Mouse (Mus musculus) v-Abl transformed pro-B cells (cell line): ENCODE data around the gene Mark4.

ENCODE experiments used
- in situ Hi-C, 2 experiments: fragments of 400-800 bp; cut with MboI; formaldehyde crosslinking; loops; one replicate each; pipeline ENCODE4 v1.15.1; 2025; ENCODE audit not compliant: unreplicated experiment in 2 of 2

The Mark4 gene

DNA sequence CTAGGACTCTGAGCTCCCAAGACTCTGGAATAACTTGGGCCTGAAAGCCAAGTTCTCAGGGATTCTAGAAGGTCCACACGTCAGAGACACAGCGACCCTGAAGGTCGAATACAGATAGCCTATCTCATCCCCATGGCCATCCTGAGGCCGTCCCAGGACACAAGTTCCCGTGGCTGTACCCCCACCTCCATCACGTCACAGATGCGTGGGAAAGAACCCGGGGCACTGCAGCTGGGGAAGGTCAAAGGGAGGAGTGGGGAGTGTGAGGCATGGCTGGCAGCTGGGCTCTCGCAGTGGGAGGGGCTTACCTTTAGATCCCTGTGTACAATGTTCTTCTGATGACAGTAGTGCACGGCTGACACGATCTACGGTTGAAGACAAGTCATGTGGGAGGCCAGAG, 13.8 kb downstream of the Mark4 start:
- in situ Hi-C loops = no loop called here

DNA sequence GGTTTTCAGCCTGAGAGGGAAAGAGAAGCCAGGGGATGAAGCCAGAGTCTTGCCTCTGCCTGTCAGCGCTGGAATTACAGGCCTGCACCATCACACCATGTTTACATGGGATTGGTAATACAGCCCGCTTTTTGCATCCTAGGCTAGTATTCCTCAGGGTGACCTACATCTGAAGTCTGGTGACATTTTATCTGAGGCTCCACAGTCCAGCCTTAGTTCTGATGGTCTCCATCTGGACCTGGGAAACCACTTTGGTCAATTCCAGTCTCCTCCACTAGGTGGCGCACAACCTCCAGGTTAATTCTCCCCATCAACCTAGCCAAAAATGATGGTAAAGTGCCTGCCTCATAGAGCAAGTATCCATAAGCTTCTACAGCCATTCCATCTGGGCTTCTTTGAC, 15.3 kb downstream of the Mark4 start:
- in situ Hi-C loops = no loop called here

DNA sequence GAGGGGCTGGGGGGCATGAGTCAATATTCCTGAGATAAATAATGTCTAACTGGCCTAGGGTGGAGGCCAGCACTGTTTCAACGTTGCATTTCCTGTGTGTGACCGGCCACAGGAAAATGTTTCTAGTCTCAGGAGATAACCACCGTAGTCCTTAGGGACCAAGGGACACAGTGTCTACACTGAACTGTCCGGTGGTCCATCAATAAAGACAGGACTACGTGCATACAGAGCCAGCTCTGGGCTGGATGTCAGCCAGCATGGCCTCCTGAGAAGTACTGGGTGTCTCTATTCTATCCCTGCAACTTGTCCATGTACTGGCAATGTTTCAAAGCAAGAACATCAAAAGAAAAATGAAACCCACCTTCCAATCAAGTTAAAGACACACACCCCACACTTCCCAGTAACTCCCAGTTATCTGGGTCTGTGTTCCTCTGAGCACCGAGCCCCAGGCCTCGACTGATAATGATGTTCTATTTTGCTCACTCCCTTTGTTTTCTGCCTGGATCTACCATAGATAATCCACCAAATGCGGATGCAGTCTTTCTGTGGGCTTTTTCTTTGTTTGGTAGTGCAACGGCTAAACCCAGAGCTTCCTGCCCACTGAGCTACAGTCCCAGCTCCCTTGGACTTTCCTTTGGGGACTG, 17.1 kb downstream of the Mark4 start:
- in situ Hi-C loops = no loop called here

GRCm38 (mm10) chr7:19437048-19437447, 21.6 kb downstream of the Mark4 start:
- in situ Hi-C loops = no loop called here

GRCm38 (mm10) chr7:19436276-19436675, 22.3 kb downstream of the Mark4 start:
- in situ Hi-C loops = no loop called here

DNA sequence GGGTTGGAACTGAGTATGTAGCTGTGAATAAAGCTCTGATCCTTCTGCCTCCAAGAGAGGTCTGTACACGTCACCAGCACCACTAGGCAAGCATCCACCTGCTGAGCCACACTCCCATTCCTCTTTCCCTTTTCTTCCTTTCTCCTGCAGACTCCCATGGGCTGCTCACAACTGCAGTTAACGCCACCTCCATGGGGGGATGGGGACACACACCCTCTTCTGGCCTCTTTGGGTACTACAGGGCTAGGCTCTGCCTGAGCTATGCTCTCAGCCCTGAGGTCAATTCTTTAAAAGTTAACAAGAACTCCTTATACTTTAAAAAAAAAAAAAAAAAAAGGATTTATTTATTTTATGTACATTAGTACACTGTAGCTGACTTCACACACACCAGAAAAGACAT, 26.1 kb downstream of the Mark4 start:
- in situ Hi-C loops = no loop called here

- in situ Hi-C loops = no loop called here
Observed at GRCm38 (mm10) chr7:19430402-19430801, 28.2 kb downstream of the Mark4 start.

GRCm38 (mm10) chr7:19429726-19430125, 28.9 kb downstream of the Mark4 start:
- in situ Hi-C loops = loop anchor here in 1 of 2 experiments (10.0 kb wide), 1 partner anchor 355 kb away; no protein-coding TSS in a partner anchor

DNA sequence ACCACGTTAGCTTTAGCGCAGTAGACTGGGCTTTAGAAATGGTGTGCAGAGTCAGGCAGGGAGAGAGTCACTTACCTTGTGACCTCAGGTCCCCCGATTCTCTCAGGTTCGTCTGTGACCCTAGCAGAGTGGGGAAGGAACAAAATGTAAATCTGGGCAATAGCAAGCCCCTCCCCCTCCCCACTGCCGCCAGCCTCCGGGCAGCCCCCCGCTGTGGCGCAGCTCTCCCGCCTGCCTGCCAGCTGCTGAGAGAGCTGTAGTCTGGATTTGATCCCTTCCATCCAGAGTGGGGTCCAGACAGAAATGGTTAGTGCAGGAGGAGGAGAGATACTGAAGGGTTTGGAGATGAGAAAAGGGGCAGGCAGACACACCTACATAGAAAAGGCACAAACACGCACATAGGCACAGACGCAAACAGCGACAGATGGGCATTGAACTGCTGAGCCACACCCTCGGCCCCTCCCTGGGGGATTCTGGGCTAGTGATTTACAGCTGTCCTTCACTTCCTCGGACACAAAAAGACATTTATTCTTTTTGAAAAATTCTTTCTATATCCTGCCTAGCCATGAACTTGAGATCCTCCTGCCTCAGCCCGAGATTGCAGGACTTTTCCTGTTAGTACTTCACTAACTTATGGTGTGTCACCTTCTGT, 30.5 kb downstream of the Mark4 start:
- in situ Hi-C loops = loop anchor here in 1 of 2 experiments (10.0 kb wide), 1 partner anchor 357 kb away; no protein-coding TSS in a partner anchor

- in situ Hi-C loops = loop anchor here in 1 of 2 experiments (10.0 kb wide), 1 partner anchor 358 kb away; no protein-coding TSS in a partner anchor
Observed at GRCm38 (mm10) chr7:19426888-19427287, 31.7 kb downstream of the Mark4 start.

DNA sequence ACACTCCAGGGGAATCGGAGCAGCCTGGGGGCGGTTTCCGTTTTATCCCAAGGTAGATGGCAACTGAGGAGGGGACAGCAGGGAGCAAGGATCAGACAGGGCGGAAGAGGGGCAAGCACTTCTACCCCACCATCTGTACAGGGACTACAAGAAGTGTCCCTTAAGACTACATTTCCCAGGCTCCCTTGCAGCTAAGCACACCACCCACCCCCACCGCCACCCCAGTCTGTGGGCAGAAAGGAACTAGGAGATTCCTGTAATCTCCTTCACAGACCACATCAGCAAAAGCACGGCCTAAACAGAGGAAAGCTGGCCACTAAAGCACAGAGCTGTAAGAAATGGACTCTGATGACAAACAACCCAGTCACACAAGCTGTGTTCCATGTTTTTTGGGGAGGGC, 32.3 kb downstream of the Mark4 start:
- in situ Hi-C loops = loop anchor here in 1 of 2 experiments (10.0 kb wide), 1 partner anchor 358 kb away; no protein-coding TSS in a partner anchor

DNA sequence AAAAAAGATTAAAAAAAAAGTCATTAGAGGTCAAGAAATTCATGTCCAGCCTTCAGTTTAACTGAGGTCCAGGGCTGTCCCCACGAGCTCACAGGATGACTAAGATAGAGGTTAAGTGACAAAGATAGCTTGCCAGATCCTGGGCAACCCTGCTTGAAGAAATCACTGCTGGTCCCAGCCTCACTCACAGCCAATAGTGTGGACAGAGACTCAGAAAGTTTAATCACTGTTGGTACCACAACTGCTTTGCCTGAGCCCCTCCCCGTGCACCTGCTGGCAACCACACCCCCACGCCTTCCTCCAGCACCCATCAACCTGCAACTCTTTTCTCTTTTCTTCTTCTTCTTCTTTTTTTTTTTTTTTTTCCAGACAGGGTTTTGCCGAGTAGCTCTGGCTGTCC, 34.6 kb downstream of the Mark4 start:
- in situ Hi-C loops = loop anchor here in 1 of 2 experiments (10.0 kb wide), 1 partner anchor 361 kb away; no protein-coding TSS in a partner anchor

DNA sequence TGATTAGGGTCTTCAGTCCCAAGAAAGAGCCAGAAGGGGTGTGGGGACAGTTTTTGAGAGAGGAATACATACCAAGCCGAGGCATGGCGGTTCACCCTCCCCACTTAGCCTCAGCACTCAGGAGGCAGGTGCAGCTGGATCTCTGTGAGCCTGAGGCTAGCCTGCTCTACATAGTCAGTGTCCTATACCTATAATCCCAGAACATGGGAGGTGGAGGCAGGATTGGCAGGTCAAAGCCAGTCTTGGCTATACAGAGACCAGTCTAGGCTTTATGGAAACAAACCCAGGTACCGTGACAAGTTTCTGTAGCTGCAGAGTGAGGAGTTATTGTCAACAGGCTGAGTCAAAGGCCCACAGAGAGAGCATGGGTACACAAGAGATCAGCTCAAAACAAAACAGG, 35.5 kb downstream of the Mark4 start:
- in situ Hi-C loops = loop anchor here in 1 of 2 experiments (10.0 kb wide), 1 partner anchor 362 kb away; no protein-coding TSS in a partner anchor

- in situ Hi-C loops = loop anchor here in 1 of 2 experiments (10.0 kb wide), 1 partner anchor 364 kb away; no protein-coding TSS in a partner anchor
Observed at GRCm38 (mm10) chr7:19420821-19421636, 37.6 kb downstream of the Mark4 start.

GRCm38 (mm10) chr7:19420121-19420520, 38.5 kb downstream of the Mark4 start:
- in situ Hi-C loops = loop anchor here in 1 of 2 experiments (10.0 kb wide), 1 partner anchor 365 kb away; no protein-coding TSS in a partner anchor

GRCm38 (mm10) chr7:19416590-19416989, 42.0 kb downstream of the Mark4 start:
- in situ Hi-C loops = no loop called here

DNA sequence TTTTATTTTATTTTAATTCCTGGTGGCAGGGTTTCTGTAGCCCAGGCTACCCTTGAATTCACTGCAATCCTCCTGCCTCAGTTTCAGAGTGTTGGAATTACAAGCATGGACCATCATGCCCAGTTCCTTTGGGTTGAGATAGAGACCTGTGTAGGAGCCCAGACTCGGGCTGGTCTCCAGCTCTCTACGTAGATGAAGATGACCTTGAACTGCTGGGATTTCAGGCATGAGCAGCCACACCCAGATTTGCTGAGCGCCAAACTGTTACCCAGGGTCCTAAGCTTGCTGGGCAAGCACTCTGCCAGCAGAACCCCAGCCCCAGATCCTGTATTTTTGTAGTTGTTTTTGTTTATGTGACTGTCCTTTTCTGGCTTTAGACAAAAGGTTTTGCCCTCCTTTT, 45.1 kb downstream of the Mark4 start:
- in situ Hi-C loops = no loop called here

- in situ Hi-C loops = no loop called here
Observed at GRCm38 (mm10) chr7:19411783-19412182, 46.8 kb downstream of the Mark4 start.

GRCm38 (mm10) chr7:19410766-19411344, 47.8 kb downstream of the Mark4 start:
- in situ Hi-C loops = no loop called here

DNA sequence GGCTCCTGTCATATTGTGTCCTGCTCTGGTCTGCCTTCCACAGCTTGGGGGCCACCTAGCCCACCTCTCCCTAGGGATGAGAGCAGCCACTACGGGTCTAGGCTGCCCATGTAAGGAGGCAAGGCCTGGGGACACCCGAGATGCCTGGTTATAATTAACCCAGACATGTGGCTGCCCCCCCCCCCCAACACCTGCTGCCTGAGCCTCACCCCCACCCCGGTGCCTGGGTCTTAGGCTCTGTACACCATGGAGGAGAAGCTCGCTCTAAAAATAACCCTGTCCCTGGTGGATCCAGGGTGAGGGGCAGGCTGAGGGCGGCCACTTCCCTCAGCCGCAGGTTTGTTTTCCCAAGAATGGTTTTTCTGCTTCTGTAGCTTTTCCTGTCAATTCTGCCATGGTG, 48.9 kb downstream of the Mark4 start:
- in situ Hi-C loops = loop anchor here (10.0 kb wide), 3 partner anchors 385 to 465 kb away; partner anchors contain the start of genes Cblc (in 1 of the 2) and Ceacam16 (in 1 of the 2)
